In the genomic region with DNA sequence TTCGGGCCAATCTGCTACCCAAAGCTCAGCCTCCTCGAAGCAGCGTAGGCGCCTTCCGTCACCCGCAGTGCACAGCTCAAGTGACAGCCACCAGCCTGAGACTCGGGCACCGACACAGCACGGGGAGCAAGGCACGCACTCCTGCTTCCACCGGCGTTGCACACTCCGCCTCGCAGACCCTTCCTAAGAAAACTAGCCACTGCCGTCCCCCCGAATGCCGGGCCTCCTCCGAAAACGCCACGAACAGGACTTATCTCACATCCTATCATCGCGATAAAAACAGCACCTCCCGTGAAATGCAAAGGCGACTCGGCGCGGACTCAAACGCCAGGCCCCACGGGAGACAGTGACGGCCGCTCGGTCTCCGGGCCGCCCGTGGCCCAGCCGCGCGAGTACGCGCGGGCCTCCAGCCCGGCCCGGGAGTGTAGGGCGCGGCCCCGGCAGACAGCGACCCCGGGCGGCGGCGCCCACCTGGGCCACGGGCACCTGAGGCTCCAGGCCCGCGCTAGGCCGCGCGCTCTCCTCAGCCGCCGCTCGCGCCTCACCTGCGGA, we compare ENCODE assay signal across 7 mouse cellular contexts. TPM values are rescaled to one million over a fixed set of nuclear protein-coding genes. Genes with fewer than 3 reads are reported as not detected.
DNase-seq lines count a peak whose midpoint lies in the region; ATAC-seq and TF ChIP-seq lines count a peak whose summit lies in the region.

No protein-coding gene starts in this region.

- WGBS in embryonic facial prominence, embryonic 11.5 days, result 0% methylated on average over 62 of the region's 62 CpGs
- WGBS in heart, postnatal 0 days, result under 1% methylated on average over 46 of the region's 62 CpGs

- peak overlapping the region; percentile 94 for H3K9ac ChIP-seq in ES-E14 (ENCODE audit: insufficient read depth, low read depth, low read length, poor library complexity, severe bottlenecking)
- H3K9ac ChIP-seq in embryonic facial prominence, embryonic 11.5 days (replicated peaks; ENCODE audit: low read length), result peak overlapping the region; percentile 92
- peak overlapping the region; percentile 89 for H3K9ac ChIP-seq in heart, postnatal 0 days (replicated peaks; ENCODE audit: low read depth, low read length)

- DNase-seq in ES-E14 (ENCODE audit: low read depth, low spot score), result no peak
- DNase-seq in adrenal gland, postnatal 10 days, result peak; percentile 60
- peak; percentile 72 for DNase-seq in embryonic facial prominence, embryonic 11.5 days (ENCODE audit: low spot score)
- no peak for DNase-seq in heart, postnatal 0 days (ENCODE audit: low spot score)
- peak; percentile 30 for DNase-seq in left cerebral cortex, adult 11 months (ENCODE audit: low spot score)
- DNase-seq in lung, postnatal 25 days (ENCODE audit: low spot score), result peak; percentile 40
- peak; percentile 73 to 76 for DNase-seq in right cerebral cortex, postnatal 10 days (ENCODE audit: low spot score in 2 of 2)

- peaks cover 0 to 9% of the 10 kb centered on the region in 2 experiments; a peak in 2 of 4 replicates for H3K4me1 ChIP-seq in ES-E14 (ENCODE audit: control insufficient read depth in 2 of 2, insufficient read depth in 2 of 2, low read length in 2 of 2, poor library complexity in 1 of 2)
- no peaks in the 10 kb centered on the region for H3K4me1 ChIP-seq in embryonic facial prominence, embryonic 11.5 days (ENCODE audit: control insufficient read depth, insufficient read depth, low read length)
- H3K4me1 ChIP-seq in heart, postnatal 0 days (ENCODE audit: control insufficient read depth, insufficient read depth), result peaks cover 4% of the 10 kb centered on the region; the same call in 1 of the 2 replicates

- peak overlapping the region; percentile 57 for H3K4me2 ChIP-seq in embryonic facial prominence, embryonic 11.5 days (ENCODE audit: low read depth, low read length)
- peak overlapping the region; percentile 68 for H3K4me2 ChIP-seq in heart, postnatal 0 days (ENCODE audit: low read depth, low read length)

- no peak for TF ChIP-seq EP300 in heart, postnatal 0 days (IDR thresholded peaks at IDR 0.05; ENCODE audit: low read depth)

- in situ Hi-C loops in ES-E14 (cut with MboI; ENCODE audit: low sequenced_read_pairs in 2 of 2, unreplicated experiment in 2 of 2), result no loop called here

- no peaks in the 10 kb centered on the region for H3K9me3 ChIP-seq in ES-E14 (ENCODE audit: control insufficient read depth, insufficient read depth, low read depth, low read length)
- no peaks in the 10 kb centered on the region for H3K9me3 ChIP-seq in embryonic facial prominence, embryonic 11.5 days (replicated peaks; ENCODE audit: control insufficient read depth, low read length)
- no peaks in the 10 kb centered on the region for H3K9me3 ChIP-seq in heart, postnatal 0 days (replicated peaks; ENCODE audit: control insufficient read depth, low read length)

- H3K27ac ChIP-seq in ES-E14 (ENCODE audit: insufficient read depth, low read depth, low read length, poor library complexity, severe bottlenecking), result peak overlapping the region; percentile 19; the same call in 1 of the 2 replicates
- peak overlapping the region; percentile 79 for H3K27ac ChIP-seq in embryonic facial prominence, embryonic 11.5 days (replicated peaks; ENCODE audit: low read depth, low read length)
- H3K27ac ChIP-seq in heart, postnatal 0 days (ENCODE audit: low read depth), result peak overlapping the region; percentile 86

- H3K4me3 ChIP-seq in ES-E14 (ENCODE audit: insufficient read depth in 1 of 2, low read depth in 1 of 2, low read length in 2 of 2, poor library complexity in 1 of 2, severe bottlenecking in 1 of 2), result peak overlapping the region; percentile 79 to 90
- H3K4me3 ChIP-seq in embryonic facial prominence, embryonic 11.5 days (ENCODE audit: low read depth, low read length), result peak overlapping the region; percentile 93
- H3K4me3 ChIP-seq in heart, postnatal 0 days (ENCODE audit: low read depth, low read length), result peak overlapping the region; percentile 88

- H3K36me3 ChIP-seq in ES-E14 (ENCODE audit: control insufficient read depth, insufficient read depth, low read length, poor library complexity, severe bottlenecking), result no peaks in the 10 kb centered on the region
- H3K36me3 ChIP-seq in embryonic facial prominence, embryonic 11.5 days (replicated peaks; ENCODE audit: control insufficient read depth, insufficient read depth, low read depth, low read length), result no peaks in the 10 kb centered on the region
- no peaks in the 10 kb centered on the region for H3K36me3 ChIP-seq in heart, postnatal 0 days (replicated peaks; ENCODE audit: control insufficient read depth, insufficient read depth, low read length)

- TF ChIP-seq CTCF in heart, postnatal 0 days (IDR thresholded peaks at IDR 0.05; ENCODE audit: low read depth), result no peak

- no peaks in the 10 kb centered on the region for H3K27me3 ChIP-seq in embryonic facial prominence, embryonic 11.5 days (ENCODE audit: control insufficient read depth, insufficient read depth, low read length)
- no peaks in the 10 kb centered on the region for H3K27me3 ChIP-seq in heart, postnatal 0 days (ENCODE audit: control insufficient read depth, insufficient read depth, low read length)

- peak; percentile 91 for ATAC-seq in embryonic facial prominence, embryonic 11.5 days (replicated peaks; ENCODE audit: insufficient number of reproducible peaks, low FRiP score, low TSS enrichment, low read depth)
- peak; percentile 73 for ATAC-seq in heart, postnatal 0 days (ENCODE audit: insufficient read depth, low read depth)

TF ChIP-seq in ES-E14, 5 proteins besides CTCF, POLR2A, EP300 and RAD21:
- peak; percentile 83; the same call in 1 of the 2 replicates for TF ChIP-seq CHD2 (IDR thresholded peaks at IDR 0.05; ENCODE audit: low read depth, low read length)
- TF ChIP-seq HCFC1 (IDR thresholded peaks at IDR 0.05; ENCODE audit: borderline replicate concordance, insufficient read depth, low read length), result no peak

RNA-seq across cellular contexts. Expression of gene Appl1, which starts 1.1 kb away (rescaled TPM):
- 16.0 and 16.1 TPM in 2 replicates for total RNA-seq in ES-E14 (2012; rRNA removed)
- total RNA-seq in adrenal gland, postnatal 10 days (2021), result 10 to 100 TPM; 25.8 to 32.7 TPM
- polyA plus RNA-seq in embryonic facial prominence, embryonic 11.5 days (2014; fragmentation: Nextera tagmentation; extraction: Ambion mirVana), result 42.5 and 45.9 TPM in 2 replicates
- 14.9 and 21.1 TPM in 2 replicates for total RNA-seq in heart, postnatal 0 days (2014; rRNA removed; ENCODE audit: low replicate concordance)
- 26.2 and 26.8 TPM in 2 replicates for polyA plus RNA-seq in heart, postnatal 0 days (2015; fragmentation: Nextera tagmentation; extraction: Ambion mirVana)

RNA-seq across cellular contexts. Expression of gene Hesx1, which starts 24.3 kb away (rescaled TPM):
- 0.31 TPM in 1 of 2 replicates, not detected in the other for total RNA-seq in ES-E14 (2012; rRNA removed)
- total RNA-seq in adrenal gland, postnatal 10 days (2021), result under 1 TPM in 1 of 2 experiments, not detected in 1; 0.36 TPM
- polyA plus RNA-seq in embryonic facial prominence, embryonic 11.5 days (2014; fragmentation: Nextera tagmentation; extraction: Ambion mirVana), result 1.4 and 3.4 TPM in 2 replicates
- total RNA-seq in heart, postnatal 0 days (2014; rRNA removed; ENCODE audit: low replicate concordance), result not detected in 2 replicates
- polyA plus RNA-seq in heart, postnatal 0 days (2015; fragmentation: Nextera tagmentation; extraction: Ambion mirVana), result 0.16 TPM in 1 of 2 replicates, not detected in the other

Comparison
In these comparisons a context has a peak if more than half of its experiments do, and no peak if none do; other contexts are left out.
1. DNase-seq: peak in adrenal gland, postnatal 10 days (single experiment), embryonic facial prominence, embryonic 11.5 days (single experiment), left cerebral cortex, adult 11 months (single experiment), lung, postnatal 25 days (single experiment) and right cerebral cortex, postnatal 10 days (2 of 2); none in ES-E14 (single experiment) and heart, postnatal 0 days (single experiment).
2. H3K27ac ChIP-seq: peak in every context shown above with its lines; median percentile 86 in heart, postnatal 0 days; 79 in embryonic facial prominence, embryonic 11.5 days; 19 in ES-E14.
3. Peak in every context shown above with its lines, with median percentiles within 50 percentile points of each other: H3K4me3 ChIP-seq and H3K9ac ChIP-seq.